Mouse (Mus musculus): ENCODE data around the gene 4930550C14Rik. TPM values are rescaled to one million over a fixed set of nuclear protein-coding genes. Genes with fewer than 3 reads are reported as not detected.

Gene 4930550C14Rik
- 0.13 TPM in 2 replicates for polyA plus RNA-seq (2015; fragmentation: Nextera tagmentation; extraction: Ambion mirVana)

DNA sequence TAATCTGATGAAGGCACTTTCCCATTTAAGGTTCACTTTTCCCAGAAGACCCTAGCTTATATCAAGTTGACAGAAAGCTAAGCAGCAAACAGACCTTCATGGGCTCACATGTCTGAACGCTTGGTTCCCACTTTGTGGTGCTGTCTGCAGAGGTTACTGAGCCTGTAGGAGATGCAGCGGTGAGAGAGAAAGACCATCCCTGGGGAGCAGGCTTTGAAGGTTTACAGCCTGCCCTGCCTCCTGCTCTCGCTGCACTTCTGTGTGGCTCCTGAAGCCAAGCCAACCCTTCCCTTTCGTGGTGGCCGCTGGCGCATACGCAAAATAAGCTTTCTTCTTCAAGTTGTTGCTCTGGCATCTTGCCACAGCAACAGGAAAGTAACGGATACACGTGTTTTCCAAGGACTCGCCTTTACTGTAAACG lies at the start of gene 4930550C14Rik:
4930550C14Rik (plus strand) TSS at position 35 of the 421 bp plus-strand sequence.
- Histone ChIP-seq H3K27ac (no peak within 1 kb of the TSS), H3K4me2 (peak within 1 kb of the TSS; percentile 38), H3K9me3 (replicated peaks) (no peaks in the 10 kb centered on the region), H3K9ac (no peak within 1 kb of the TSS), H3K36me3 (ENCODE audit: poor library complexity, severe bottlenecking) (no peaks in the 10 kb centered on the region), H3K4me1 (peaks cover 19% of the 10 kb centered on the region), H3K27me3 (no peaks in the 10 kb centered on the region), H3K4me3 (no peak within 1 kb of the TSS)
- 21% methylated on average over 11 of the region's 11 CpGs for WGBS
- no peak for ATAC-seq

DNA sequence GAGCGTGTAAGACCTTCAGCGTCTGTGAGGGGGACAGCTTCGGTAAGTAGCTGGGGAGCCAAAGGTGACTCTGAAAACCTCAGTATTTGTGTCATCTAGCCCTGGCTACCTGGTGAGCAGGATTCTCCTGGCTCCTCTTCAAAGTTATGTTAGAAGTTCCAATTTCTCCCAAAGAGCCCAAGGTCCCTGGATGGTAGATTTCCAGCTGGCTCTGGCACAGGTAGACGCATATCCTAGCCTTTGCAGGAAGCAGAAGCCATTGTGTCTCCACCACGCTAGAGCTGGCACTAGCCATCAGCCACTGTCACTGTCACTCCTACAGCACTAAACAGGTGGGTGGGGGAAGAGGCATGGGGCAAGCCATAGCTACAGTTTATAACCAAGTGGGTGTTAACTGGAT lies 49.0 kb upstream of the 4930550C14Rik start:
- Histone ChIP-seq H3K27me3 (no peaks in the 10 kb centered on the region), H3K4me2 (no peak overlapping the region), H3K9me3 (replicated peaks) (0 out of 2 replicates have a peak, but pooled peaks cover 4% of the 10 kb centered on the region), H3K4me1 (no peaks in the 10 kb centered on the region), H3K9ac (no peak overlapping the region), H3K27ac (no peak overlapping the region), H3K4me3 (no peak overlapping the region), H3K36me3 (ENCODE audit: poor library complexity, severe bottlenecking) (no peaks in the 10 kb centered on the region)
- WGBS, result 91% methylated on average over 5 of the region's 5 CpGs
- no peak for ATAC-seq

GRCm38 (mm10) chr9:53356219-53357155 lies 45.6 kb upstream of the 4930550C14Rik start:
- H3K27ac ChIP-seq, result no peak overlapping the region
- ATAC-seq, result no peak
- no peaks in the 10 kb centered on the region for H3K27me3 ChIP-seq
- H3K36me3 ChIP-seq (ENCODE audit: poor library complexity, severe bottlenecking), result no peaks in the 10 kb centered on the region
- H3K4me3 ChIP-seq, result no peak overlapping the region
- no peaks in the 10 kb centered on the region for H3K9me3 ChIP-seq (replicated peaks)
- no peak overlapping the region for H3K4me2 ChIP-seq
- no peak overlapping the region for H3K9ac ChIP-seq
- 80% methylated on average over 14 of the region's 14 CpGs for WGBS
- H3K4me1 ChIP-seq, result no peaks in the 10 kb centered on the region

GRCm38 (mm10) chr9:53371339-53371738 lies 30.8 kb upstream of the 4930550C14Rik start:
- WGBS, result 78% methylated on average over 3 of the region's 3 CpGs
- Histone ChIP-seq H3K27me3 (no peaks in the 10 kb centered on the region), H3K4me1 (no peaks in the 10 kb centered on the region), H3K9me3 (replicated peaks) (no peaks in the 10 kb centered on the region), H3K9ac (no peak overlapping the region), H3K4me2 (no peak overlapping the region), H3K27ac (no peak overlapping the region), H3K4me3 (no peak overlapping the region), H3K36me3 (ENCODE audit: poor library complexity, severe bottlenecking) (no peaks in the 10 kb centered on the region)
- no peak for ATAC-seq

GRCm38 (mm10) chr9:53375907-53376306 lies 26.2 kb upstream of the 4930550C14Rik start:
- no peak overlapping the region for H3K4me3 ChIP-seq
- no peak overlapping the region for H3K4me2 ChIP-seq
- H3K9ac ChIP-seq, result no peak overlapping the region
- no peak for ATAC-seq
- no peaks in the 10 kb centered on the region for H3K36me3 ChIP-seq (ENCODE audit: poor library complexity, severe bottlenecking)
- no peak overlapping the region for H3K27ac ChIP-seq
- H3K9me3 ChIP-seq (replicated peaks), result no peaks in the 10 kb centered on the region
- no peaks in the 10 kb centered on the region for H3K4me1 ChIP-seq
- 84% methylated on average over 4 of the region's 4 CpGs for WGBS
- H3K27me3 ChIP-seq, result no peaks in the 10 kb centered on the region

GRCm38 (mm10) chr9:53376820-53377219 lies 25.3 kb upstream of the 4930550C14Rik start:
- Histone ChIP-seq H3K27me3 (no peaks in the 10 kb centered on the region), H3K9me3 (replicated peaks) (no peaks in the 10 kb centered on the region), H3K27ac (no peak overlapping the region), H3K4me3 (no peak overlapping the region), H3K4me1 (no peaks in the 10 kb centered on the region), H3K9ac (no peak overlapping the region), H3K4me2 (no peak overlapping the region), H3K36me3 (ENCODE audit: poor library complexity, severe bottlenecking) (no peaks in the 10 kb centered on the region)
- no peak for ATAC-seq
- 83% methylated on average over 13 of the region's 13 CpGs for WGBS

DNA sequence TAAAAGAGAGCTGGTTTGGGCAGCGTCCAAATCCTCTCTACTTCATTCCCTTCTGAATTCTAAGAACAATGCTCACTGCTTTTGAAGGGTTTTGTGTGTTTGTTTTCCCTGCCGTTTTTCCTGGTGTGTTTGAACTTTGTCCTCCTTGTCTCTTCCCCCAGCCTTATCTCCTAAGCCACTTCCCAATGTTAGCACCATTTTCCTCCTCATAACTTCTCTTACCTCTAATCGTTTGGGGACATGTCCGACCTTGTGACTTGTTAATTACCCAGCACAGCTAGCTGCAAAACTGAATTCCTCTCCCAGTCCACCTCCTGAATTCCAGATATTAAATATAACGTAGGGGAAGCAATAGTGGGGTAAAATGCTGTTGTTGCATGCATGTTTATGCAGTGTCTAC lies 24.5 kb upstream of the 4930550C14Rik start:
- no peak overlapping the region for H3K4me2 ChIP-seq
- H3K4me1 ChIP-seq, result no peaks in the 10 kb centered on the region
- no peaks in the 10 kb centered on the region for H3K9me3 ChIP-seq (replicated peaks)
- ATAC-seq, result no peak
- H3K9ac ChIP-seq, result no peak overlapping the region
- H3K27ac ChIP-seq, result no peak overlapping the region
- no peaks in the 10 kb centered on the region for H3K36me3 ChIP-seq (ENCODE audit: poor library complexity, severe bottlenecking)
- H3K4me3 ChIP-seq, result no peak overlapping the region
- H3K27me3 ChIP-seq, result no peaks in the 10 kb centered on the region
- WGBS, result 70% methylated on average over 5 of the region's 5 CpGs

- H3K27ac ChIP-seq, result no peak overlapping the region
- H3K4me1 ChIP-seq, result no peaks in the 10 kb centered on the region
- 86% methylated on average over 3 of the region's 3 CpGs for WGBS
- H3K27me3 ChIP-seq, result no peaks in the 10 kb centered on the region
- no peak overlapping the region for H3K4me2 ChIP-seq
- H3K9me3 ChIP-seq (replicated peaks), result no peaks in the 10 kb centered on the region
- no peaks in the 10 kb centered on the region for H3K36me3 ChIP-seq (ENCODE audit: poor library complexity, severe bottlenecking)
- H3K4me3 ChIP-seq, result no peak overlapping the region
- H3K9ac ChIP-seq, result no peak overlapping the region
- no peak for ATAC-seq
These were observed 24.0 kb upstream of the 4930550C14Rik start for GRCm38 (mm10) chr9:53378171-53378570.

GRCm38 (mm10) chr9:53380595-53380994 lies 21.5 kb upstream of the 4930550C14Rik start:
- Histone ChIP-seq H3K9ac (no peak overlapping the region), H3K36me3 (ENCODE audit: poor library complexity, severe bottlenecking) (no peaks in the 10 kb centered on the region), H3K27ac (no peak overlapping the region), H3K27me3 (no peaks in the 10 kb centered on the region), H3K4me2 (no peak overlapping the region), H3K9me3 (replicated peaks) (no peaks in the 10 kb centered on the region), H3K4me3 (no peak overlapping the region), H3K4me1 (peaks cover 8% of the 10 kb centered on the region; the same call in 1 of the 2 replicates)
- ATAC-seq, result no peak
- 88% methylated on average over 2 of the region's 2 CpGs for WGBS

DNA sequence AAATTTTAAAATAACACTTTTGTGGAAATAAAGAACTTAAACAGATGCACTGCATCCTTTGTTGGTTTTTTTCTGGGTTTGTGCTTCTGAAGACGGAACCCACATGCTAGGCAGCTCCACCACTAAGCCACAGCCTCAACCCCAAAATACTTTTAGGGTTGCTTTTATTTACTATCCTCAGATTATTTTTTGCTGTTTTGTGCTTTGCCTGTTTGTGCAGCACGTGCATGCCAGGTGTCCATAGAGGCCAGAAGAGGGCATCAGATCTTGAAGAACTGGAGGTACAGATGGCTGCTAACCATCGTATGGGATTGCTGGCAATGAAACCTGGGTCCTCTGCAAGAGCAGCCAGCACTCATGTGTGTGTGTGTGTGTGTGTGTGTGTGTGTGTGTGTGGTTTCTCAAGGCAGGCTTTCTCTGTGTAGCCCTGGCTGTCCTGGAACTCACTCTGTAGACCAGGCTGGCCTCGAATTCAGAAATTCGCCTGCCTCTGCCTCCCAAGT lies 21.0 kb upstream of the 4930550C14Rik start:
- Histone ChIP-seq H3K4me3 (no peak overlapping the region), H3K4me1 (peaks cover 8% of the 10 kb centered on the region; the same call in 1 of the 2 replicates), H3K27me3 (no peaks in the 10 kb centered on the region), H3K9me3 (replicated peaks) (no peaks in the 10 kb centered on the region), H3K27ac (no peak overlapping the region), H3K4me2 (no peak overlapping the region), H3K9ac (no peak overlapping the region), H3K36me3 (ENCODE audit: poor library complexity, severe bottlenecking) (no peaks in the 10 kb centered on the region)
- ATAC-seq, result no peak
- 82% methylated on average over 5 of the region's 5 CpGs for WGBS

DNA sequence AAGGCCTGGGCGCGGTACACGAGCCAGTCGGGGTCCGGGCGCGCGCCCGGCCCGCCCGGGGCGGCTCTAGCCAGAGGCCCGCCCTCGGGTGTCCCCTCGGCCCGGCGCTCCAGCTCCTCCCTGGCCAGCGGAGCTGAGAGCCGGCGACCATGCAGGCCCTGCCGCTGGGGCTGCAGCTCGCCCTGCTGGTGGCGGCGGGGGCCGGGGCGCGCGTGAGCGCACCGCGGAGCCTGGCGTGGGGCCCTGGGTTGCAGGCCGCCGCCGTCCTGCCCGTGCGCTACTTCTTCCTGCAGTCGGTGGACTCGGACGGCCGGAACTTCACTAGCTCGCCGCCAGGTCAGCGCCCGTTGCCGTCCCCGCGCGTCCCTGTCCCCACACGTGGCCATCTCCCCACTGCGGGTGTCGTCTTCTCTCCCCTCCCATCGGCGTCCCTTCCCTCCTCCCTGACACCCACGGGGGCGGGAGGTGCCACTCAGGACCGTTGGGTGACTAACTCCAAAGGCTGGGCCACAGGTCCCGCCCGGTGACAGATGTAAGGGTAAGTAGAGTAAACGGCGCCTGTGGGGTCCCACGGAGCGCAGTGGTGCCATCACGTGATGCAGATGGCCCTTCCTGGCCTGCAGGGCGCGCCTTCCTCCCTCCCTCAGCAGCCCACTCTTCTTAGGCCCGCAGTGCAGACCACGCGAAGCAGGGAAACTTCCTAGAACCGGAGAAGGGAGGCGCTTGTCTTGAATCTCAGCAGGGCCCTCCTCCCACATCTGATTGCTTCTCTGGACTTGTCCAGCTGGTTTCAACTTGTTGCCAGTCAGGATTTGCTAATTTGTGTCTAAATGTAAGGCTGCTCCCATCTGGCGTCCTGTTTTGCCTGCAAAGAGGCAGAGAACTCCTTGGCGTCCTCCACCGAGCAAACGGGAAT lies 17.9 kb upstream of the 4930550C14Rik start, which contains the start of gene Kdelc2:
Kdelc2 (plus strand) TSS at position 75 of the 916 bp plus-strand sequence.
- WGBS, result under 1% methylated on average over 74 of the region's 75 CpGs
- H3K4me3 ChIP-seq, result peak within 1 kb of the TSS; percentile 66

More for the DNA sequence above, 17.9 kb upstream of the 4930550C14Rik start, which contains the start of gene Kdelc2:
- peak within 1 kb of the TSS; percentile 75 for H3K27ac ChIP-seq
- no peaks in the 10 kb centered on the region for H3K27me3 ChIP-seq
- H3K4me2 ChIP-seq, result peak within 1 kb of the TSS; percentile 97
- no peaks in the 10 kb centered on the region for H3K9me3 ChIP-seq (replicated peaks)
- peak; percentile 96 for ATAC-seq
- peaks cover 8% of the 10 kb centered on the region; the same call in 1 of the 2 replicates for H3K4me1 ChIP-seq
- peak within 1 kb of the TSS; percentile 82 for H3K9ac ChIP-seq
- H3K36me3 ChIP-seq (ENCODE audit: poor library complexity, severe bottlenecking), result no peaks in the 10 kb centered on the region
